Mouse (Mus musculus) MEL (cell line): ENCODE data around the gene Sgms1. TPM values are rescaled to one million over a fixed set of nuclear protein-coding genes. Genes with fewer than 3 reads are reported as not detected.

Experiments used
- DNase-seq: peaks from one replicate; pipeline ENCODE4 v3.0.0; 2011; ENCODE audit warnings: low read depth, low spot score
- H3K27ac ChIP-seq: 2 replicates; pipeline ENCODE4 v1.5.1; 2012; ENCODE audit warnings: low read depth, mild to moderate bottlenecking, control low read depth, low read length, moderate library complexity; ENCODE audit not compliant: control insufficient read depth
- H3K27me3 ChIP-seq, 2 experiments: fragments of 150-350 bp in 1 of 2; sonication (generic) in 1 of 2; 2 replicates each; pipeline ENCODE4 v1.6.1; 2012; ENCODE audit warnings: low read length in 2 of 2, mild to moderate bottlenecking in 2 of 2, improper control_type of control experiment in 1 of 2, moderate library complexity in 1 of 2; ENCODE audit not compliant: insufficient read depth in 2 of 2, control insufficient read depth in 1 of 2
- H3K36me3 ChIP-seq, 2 experiments: 2 replicates each; pipeline ENCODE4 v1.6.1; 2012 to 2014; ENCODE audit warnings: low read length in 2 of 2, improper control_type of control experiment in 1 of 2, inconsistent platforms in 1 of 2, mild to moderate bottlenecking in 1 of 2; ENCODE audit not compliant: insufficient read depth in 2 of 2, control insufficient read depth in 1 of 2
- H3K4me1 ChIP-seq, 2 experiments: fragments of 150-350 bp in 1 of 2; sonication (generic) in 1 of 2; 2 replicates each; pipeline ENCODE4 v1.6.1; 2012; ENCODE audit warnings: low read length in 2 of 2, improper control_type of control experiment in 1 of 2, mild to moderate bottlenecking in 1 of 2; ENCODE audit not compliant: insufficient read depth in 2 of 2, control insufficient read depth in 1 of 2
- H3K4me3 ChIP-seq, 2 experiments: fragments of 150-350 bp in 1 of 2; sonication (generic) in 1 of 2; 2 replicates each; pipeline ENCODE4 v1.5.1; 2012; ENCODE audit warnings: low read depth in 2 of 2, low read length in 2 of 2, mild to moderate bottlenecking in 2 of 2, moderate library complexity in 2 of 2, control low read depth in 1 of 2, improper control_type of control experiment in 1 of 2; ENCODE audit not compliant: control insufficient read depth in 1 of 2, insufficient read depth in 1 of 2
- H3K79me2 ChIP-seq: 2 replicates; pipeline ENCODE4 v1.6.1; 2012; ENCODE audit warnings: mild to moderate bottlenecking, low read length, moderate library complexity; ENCODE audit not compliant: control insufficient read depth, poor library complexity, insufficient read depth
- H3K9ac ChIP-seq: 2 replicates; pipeline ENCODE4 v1.6.1; 2012; ENCODE audit warnings: low read depth, mild to moderate bottlenecking, control low read depth, low read length, moderate library complexity; ENCODE audit not compliant: control insufficient read depth, poor library complexity, severe bottlenecking
- H3K9me3 ChIP-seq: fragments of 150-350 bp; sonication (generic); replicated peaks from 2 replicates; pipeline ENCODE4 v1.6.1; 2012; ENCODE audit warnings: mild to moderate bottlenecking, low read length, improper control_type of control experiment, moderate library complexity; ENCODE audit not compliant: insufficient read depth
- CHD1 ChIP-seq: IDR thresholded peaks from 2 replicates; pipeline ENCODE4 v1.6.1; 2012; ENCODE audit warnings: low read depth, mild to moderate bottlenecking, inconsistent platforms, low read length, improper control_type of control experiment
- CTCF ChIP-seq, 3 experiments: IDR thresholded peaks in 2 of 3; conservative IDR thresholded peaks in 1 of 3; 2 replicates each; pipeline ENCODE4 v1.5.1; 2011 to 2012; ENCODE audit warnings: low read length in 3 of 3, low read depth in 2 of 3, mild to moderate bottlenecking in 2 of 3, improper control_type of control experiment in 1 of 3, inconsistent platforms in 1 of 3, mixed read lengths in 1 of 3, moderate library complexity in 1 of 3; ENCODE audit not compliant: control insufficient read depth in 1 of 3, insufficient read depth in 1 of 3, poor library complexity in 1 of 3, severe bottlenecking in 1 of 3
- E2F4 ChIP-seq: IDR thresholded peaks from 2 replicates; pipeline ENCODE4 v1.6.1; 2011; ENCODE audit warnings: low read depth, low read length, improper control_type of control experiment, borderline replicate concordance
- EP300 ChIP-seq, 2 experiments: IDR thresholded peaks; 2 replicates each; pipeline ENCODE4 v1.6.1; 2011; ENCODE audit warnings: improper control_type of control experiment in 2 of 2, low read length in 2 of 2, low read depth in 1 of 2, mild to moderate bottlenecking in 1 of 2
- GABPA ChIP-seq: IDR thresholded peaks from 2 replicates; pipeline ENCODE4 v1.6.1; 2012; ENCODE audit warnings: low read depth, mild to moderate bottlenecking, inconsistent platforms, low read length, improper control_type of control experiment, moderate library complexity
- MAFK ChIP-seq: IDR thresholded peaks from 2 replicates; pipeline ENCODE4 v1.6.1; 2011; ENCODE audit warnings: low read depth, mild to moderate bottlenecking, low read length, improper control_type of control experiment, borderline replicate concordance
- MAX ChIP-seq: IDR thresholded peaks from 2 replicates; pipeline ENCODE4 v1.6.1; 2011; ENCODE audit warnings: low read length, improper control_type of control experiment
- MEF2A ChIP-seq: IDR thresholded peaks from 2 replicates; pipeline ENCODE4 v1.6.1; 2014; ENCODE audit warnings: low read depth, mild to moderate bottlenecking, inconsistent platforms, low read length, improper control_type of control experiment; ENCODE audit not compliant: poor library complexity, insufficient replicate concordance, severe bottlenecking; ENCODE audit errors: extremely low read depth
- MYC ChIP-seq: IDR thresholded peaks from 2 replicates; pipeline ENCODE4 v1.6.1; 2011; ENCODE audit warnings: low read depth, mild to moderate bottlenecking, low read length, improper control_type of control experiment, moderate library complexity
- NELFE ChIP-seq: IDR thresholded peaks from 2 replicates; pipeline ENCODE4 v1.6.1; 2011; ENCODE audit warnings: low read depth, low read length, improper control_type of control experiment
- POLR2A ChIP-seq, 2 experiments: IDR thresholded peaks; 2 replicates each; pipeline ENCODE4 v1.6.1; 2011 to 2012; ENCODE audit warnings: low read length in 2 of 2, mild to moderate bottlenecking in 2 of 2, control low read depth in 1 of 2, improper control_type of control experiment in 1 of 2, low read depth in 1 of 2, moderate library complexity in 1 of 2; ENCODE audit not compliant: control insufficient read depth in 1 of 2, insufficient read depth in 1 of 2, poor library complexity in 1 of 2
- POLR2AphosphoS2 ChIP-seq: IDR thresholded peaks from 2 replicates; pipeline ENCODE4 v1.6.1; 2011; ENCODE audit warnings: low read length, improper control_type of control experiment
- POLR2AphosphoS5 ChIP-seq: IDR thresholded peaks from 2 replicates; pipeline ENCODE4 v1.6.1; 2012; ENCODE audit warnings: low read depth, borderline replicate concordance, mild to moderate bottlenecking, inconsistent platforms, low read length, moderate library complexity, mixed read lengths
- RAD21 ChIP-seq: IDR thresholded peaks from 2 replicates; pipeline ENCODE4 v1.6.1; 2011; ENCODE audit warnings: mild to moderate bottlenecking, low read depth, low read length, improper control_type of control experiment
- RCOR1 ChIP-seq: IDR thresholded peaks from 2 replicates; pipeline ENCODE4 v1.6.1; 2012; ENCODE audit warnings: low read depth, mild to moderate bottlenecking, inconsistent platforms, low read length, improper control_type of control experiment
- TBP ChIP-seq: IDR thresholded peaks from 2 replicates; pipeline ENCODE4 v1.8.0; 2011; ENCODE audit warnings: low read depth, low read length, improper control_type of control experiment
- USF1 ChIP-seq: IDR thresholded peaks from 2 replicates; pipeline ENCODE4 v1.6.1; 2014; ENCODE audit warnings: low read depth, mild to moderate bottlenecking, inconsistent platforms, low read length, improper control_type of control experiment, moderate library complexity
- ZKSCAN1 ChIP-seq: IDR thresholded peaks from 2 replicates; pipeline ENCODE4 v1.6.1; 2012; ENCODE audit warnings: low read depth, mild to moderate bottlenecking, inconsistent platforms, low read length, improper control_type of control experiment, moderate library complexity
- ZNF384 ChIP-seq: IDR thresholded peaks from 2 replicates; pipeline ENCODE4 v1.6.1; 2012; ENCODE audit warnings: low read depth, mild to moderate bottlenecking, inconsistent platforms, low read length, improper control_type of control experiment
- polyA plus RNA-seq, 2 experiments: library from polyadenylated mRNA; stranded (reverse) in 1 of 2; unstranded in 1 of 2; fragments of >175 nt in 1 of 2; fragments of >200 nt in 1 of 2; gene quantifications; 2 replicates each; pipeline versions ENCODE4 v1.2.1 to v1.2.4; 2012; ENCODE audit warnings: low replicate concordance in 2 of 2, low read depth in 1 of 2; ENCODE audit not compliant: insufficient read length in 2 of 2, insufficient read depth in 1 of 2, missing spikeins in 1 of 2
- total RNA-seq: library from RNA; depleted of rRNA; stranded (reverse); fragments of 300-350 nt; gene quantifications from 2 replicates; pipeline ENCODE4 v1.2.3, GENCODE M21; 2012

Sgms1 gene
- total and polyA plus RNA-seq, 3 experiments = 16.3 to 18.5 TPM; not detected in 1

DNA sequence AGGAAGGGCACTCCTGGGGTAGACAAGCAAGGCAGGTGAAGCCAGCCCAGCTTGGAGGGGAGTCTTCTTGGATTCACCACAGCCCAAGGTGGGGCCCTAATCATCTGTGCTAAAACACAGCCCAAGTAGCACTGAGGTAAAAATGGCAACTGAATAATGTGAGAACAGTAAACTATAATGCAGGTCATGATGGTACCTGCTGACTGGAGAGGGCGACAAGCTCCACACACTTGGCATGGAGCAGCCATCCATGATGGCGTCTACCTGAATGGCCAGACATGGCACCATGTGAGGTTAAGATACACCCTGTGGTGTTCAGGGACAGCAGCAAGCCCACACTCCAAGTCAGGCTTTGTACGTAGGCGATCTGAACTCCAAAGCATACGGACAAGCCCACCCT is 190.4 kb downstream of the Sgms1 start:
- DNase-seq = no peak
- Histone ChIP-seq H3K9me3 (no peaks in the 10 kb centered on the region), H3K4me3 (no peak overlapping the region), H3K79me2 (peaks cover 7% of the 10 kb centered on the region; the same call in 1 of the 2 replicates), H3K9ac (no peak overlapping the region), H3K4me1 (peaks cover 20 to 23% of the 10 kb centered on the region in 2 experiments), H3K27ac (no peak overlapping the region), H3K27me3 (no peaks in the 10 kb centered on the region), H3K36me3 (peaks cover 3 to 33% of the 10 kb centered on the region in 2 experiments)
- TF ChIP-seq USF1 = no peak
- no peak for TF ChIP-seq POLR2AphosphoS2
- TF ChIP-seq ZNF384 = no peak
- no peak for TF ChIP-seq GABPA
- no peak for TF ChIP-seq POLR2A (IDR thresholded peaks at IDR 0.05; ENCODE audit: control insufficient read depth in 1 of 2, insufficient read depth in 1 of 2, low read depth in 1 of 2, low read length in 2 of 2, poor library complexity in 1 of 2)
- no peak for TF ChIP-seq E2F4
- no peak for TF ChIP-seq EP300 (IDR thresholded peaks at IDR 0.05; ENCODE audit: low read depth in 1 of 2, low read length in 2 of 2)
- TF ChIP-seq NELFE = no peak
- no peak for TF ChIP-seq MAX
- TF ChIP-seq TBP = no peak
- TF ChIP-seq MYC = no peak
- no peak for TF ChIP-seq RAD21
- TF ChIP-seq MEF2A = no peak
- no peak for TF ChIP-seq MAFK
- no peak for TF ChIP-seq POLR2AphosphoS5

DNA sequence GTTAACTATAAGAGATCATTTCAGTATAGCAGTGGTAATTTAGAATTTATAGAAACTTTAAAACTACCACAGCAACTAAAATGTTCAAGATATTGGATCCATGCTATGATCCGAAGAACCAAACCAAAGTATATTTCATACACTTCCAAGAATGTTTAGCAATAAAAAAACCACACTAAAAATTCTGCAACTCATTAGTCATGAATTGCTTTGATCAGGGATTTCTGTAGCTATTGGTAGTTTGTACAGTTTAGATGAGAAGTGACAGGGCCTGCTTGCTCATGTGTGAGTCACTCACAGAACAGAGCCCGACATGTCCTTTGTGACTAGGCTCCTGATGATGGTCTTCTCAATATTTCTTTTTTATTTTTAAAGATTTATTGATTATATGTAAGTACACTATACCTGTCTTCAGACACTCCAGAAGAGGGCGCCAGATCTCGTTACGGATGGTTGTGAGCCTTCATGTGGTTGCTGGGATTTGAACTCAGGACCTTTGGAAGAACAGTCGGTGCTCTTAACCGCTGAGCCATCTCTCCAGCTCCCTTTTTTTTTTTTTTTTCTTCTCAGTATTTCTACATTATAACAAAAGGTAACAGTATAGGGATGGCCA is 190.9 kb downstream of the Sgms1 start:
- H3K79me2 ChIP-seq = peaks cover 7% of the 10 kb centered on the region; the same call in 1 of the 2 replicates
- DNase-seq = no peak
- no peaks in the 10 kb centered on the region for H3K9me3 ChIP-seq
- H3K27me3 ChIP-seq = no peaks in the 10 kb centered on the region
- H3K4me1 ChIP-seq = peaks cover 20 to 23% of the 10 kb centered on the region in 2 experiments
- no peak overlapping the region for H3K4me3 ChIP-seq
- TF ChIP-seq RCOR1 = no peak
- TF ChIP-seq POLR2AphosphoS5 = no peak
- TF ChIP-seq CTCF (IDR thresholded peaks at IDR 0.05 in 2 of 3, conservative IDR thresholded peaks at IDR 0.05 in 1 of 3; ENCODE audit: control insufficient read depth in 1 of 3, insufficient read depth in 1 of 3, low read depth in 2 of 3, low read length in 3 of 3, poor library complexity in 1 of 3, severe bottlenecking in 1 of 3) = peak in 2 of 3 experiments; percentile 5 to 15; a peak in 1 of 6 replicates
- no peak for TF ChIP-seq CHD1
- no peak for TF ChIP-seq ZKSCAN1
- peaks cover 3 to 33% of the 10 kb centered on the region in 2 experiments for H3K36me3 ChIP-seq
- H3K9ac ChIP-seq = no peak overlapping the region
- no peak overlapping the region for H3K27ac ChIP-seq
